Mouse (Mus musculus) spleen, postnatal 0 days (tissue): ENCODE results near the gene Olfr853. TPM values are rescaled to one million over a fixed set of nuclear protein-coding genes. Genes with fewer than 3 reads are reported as not detected.

Source experiments
- polyA plus RNA-seq: library from polyadenylated mRNA; unstranded; fragments of >200 nt; fragmentation: Nextera tagmentation; extraction: Ambion mirVana; gene quantifications from 2 replicates; pipeline ENCODE4 v1.2.1, GENCODE M21; 2015

The Olfr853 gene
- polyA plus RNA-seq = not detected in 2 replicates

GRCm38 (mm10) chr9:19540976-19541375, at the start of gene Olfr853:
TSS of gene Olfr853 (minus strand) at chr9:19541076.

GRCm38 (mm10) chr9:19582317-19582716, 41.4 kb upstream of the Olfr853 start, which contains the start of gene Olfr855:
TSS of gene Olfr855 (plus strand) at chr9:19582617.

GRCm38 (mm10) chr9:19567282-19567681, 26.4 kb upstream of the Olfr853 start, which contains the start of gene Olfr854:
TSS of gene Olfr854 (minus strand) at chr9:19567382.

GRCm38 (mm10) chr9:19492995-19493394, 47.9 kb downstream of the Olfr853 start, which contains the start of gene Olfr851:
TSS of gene Olfr851 (plus strand) at chr9:19493295.

Other genes with a start within 250 kb of the Olfr853 start
- gene Olfr844, start 224.7 kb downstream of the Olfr853 start, polyA plus RNA-seq = not detected in 2 replicates
- gene Olfr845, start 204.6 kb downstream of the Olfr853 start, polyA plus RNA-seq = not detected in 2 replicates
- not detected in 2 replicates for gene Olfr846, start 177.1 kb downstream of the Olfr853 start, polyA plus RNA-seq
- not detected in 2 replicates for gene Olfr847, start 162.4 kb downstream of the Olfr853 start, polyA plus RNA-seq
- gene Olfr849, start 100.8 kb downstream of the Olfr853 start, polyA plus RNA-seq = not detected in 2 replicates
- not detected in 2 replicates for gene Olfr850, start 62.8 kb downstream of the Olfr853 start, polyA plus RNA-seq
- not detected in 2 replicates for gene Olfr851, start 47.8 kb downstream of the Olfr853 start, polyA plus RNA-seq
- not detected in 2 replicates for gene Olfr854, start 26.3 kb upstream of the Olfr853 start, polyA plus RNA-seq
- gene Olfr855, start 41.5 kb upstream of the Olfr853 start, polyA plus RNA-seq = not detected in 2 replicates
- 9.1 and 10.0 TPM in 2 replicates for gene Zfp317, start 81.0 kb upstream of the Olfr853 start, polyA plus RNA-seq
- gene Olfr857, start 168.4 kb upstream of the Olfr853 start, polyA plus RNA-seq = not detected in 2 replicates
- gene Olfr58, start 239.2 kb upstream of the Olfr853 start, polyA plus RNA-seq = not detected in 2 replicates